Mouse (Mus musculus) layer of hippocampus, adult 11-12 months (tissue): ENCODE data around the gene Draxin.
"Not testable (repeated sequence)": the region's sequence is repeated elsewhere in the genome, so short reads cannot be mapped to it uniquely, and the experiment has no call there.

Experiments used
- DNase-seq: peaks from one replicate; pipeline ENCODE4 v3.0.0; 2022; ENCODE audit warnings: low spot score

The Draxin gene

DNA sequence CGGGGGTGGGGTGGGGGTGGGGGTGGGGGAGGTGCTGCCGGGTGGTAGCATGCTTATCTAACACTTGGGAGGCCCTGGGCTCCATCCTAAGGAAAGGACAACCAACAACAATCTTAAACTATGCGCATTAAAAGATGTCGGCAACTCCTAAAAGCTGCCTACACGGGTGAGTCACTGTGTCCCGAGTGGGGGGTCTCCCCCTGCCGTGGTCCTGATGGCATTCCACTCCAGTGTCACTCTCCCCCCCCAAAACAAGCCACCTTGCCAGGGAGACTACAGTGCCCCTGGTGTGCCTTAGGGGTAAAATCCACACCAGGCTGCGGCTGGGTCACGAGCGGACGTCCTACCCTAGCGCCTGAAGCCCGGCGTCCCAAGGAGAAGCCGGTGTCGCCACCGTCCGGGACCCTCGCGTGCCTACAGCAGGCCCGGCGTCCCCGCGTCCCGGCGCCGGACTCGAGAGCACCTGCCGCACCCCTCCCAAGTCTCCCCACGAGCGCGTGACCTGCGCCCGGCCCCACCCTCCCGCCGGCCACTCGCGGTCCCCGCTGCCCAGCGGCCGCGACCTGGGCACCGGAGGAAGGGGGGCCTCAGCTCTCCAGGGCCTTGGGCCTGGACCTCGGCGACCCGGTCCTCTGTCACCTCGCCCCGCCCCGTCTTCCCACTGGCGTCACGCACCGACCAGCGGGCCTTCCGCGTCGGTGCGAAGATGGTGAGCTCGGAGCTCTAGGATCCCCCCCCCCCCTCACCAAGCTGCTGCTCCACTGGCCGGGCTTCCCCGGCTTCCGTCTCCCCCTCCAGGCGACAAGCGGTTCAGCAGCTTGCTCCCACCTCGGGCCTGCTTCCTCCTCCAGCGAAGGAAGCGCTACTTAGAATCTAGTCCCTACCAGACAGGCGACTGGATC, 21.0 kb upstream of the Draxin start, which contains the start of gene Fbxo6:
Fbxo6 (minus strand) TSS at position 874 of the 902 bp plus-strand sequence.
- DNase-seq, result peak; percentile 84

DNA sequence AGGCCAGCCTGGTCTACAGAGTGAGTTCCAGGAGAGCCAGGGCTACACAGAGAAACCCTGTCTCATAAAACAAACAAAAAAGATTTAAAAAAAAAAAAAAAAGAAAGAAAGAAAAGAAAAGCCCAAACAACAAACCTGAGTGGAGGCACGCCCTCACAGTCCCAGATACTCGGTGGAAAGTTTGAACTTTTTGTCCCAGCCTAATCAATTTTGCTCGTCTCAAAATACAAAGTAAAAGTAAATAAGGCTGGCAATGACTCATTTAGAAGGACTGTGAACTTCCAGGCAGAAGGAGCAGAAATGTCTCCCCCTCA, 20.4 kb upstream of the Draxin start:
- DNase-seq, result no peak

DNA sequence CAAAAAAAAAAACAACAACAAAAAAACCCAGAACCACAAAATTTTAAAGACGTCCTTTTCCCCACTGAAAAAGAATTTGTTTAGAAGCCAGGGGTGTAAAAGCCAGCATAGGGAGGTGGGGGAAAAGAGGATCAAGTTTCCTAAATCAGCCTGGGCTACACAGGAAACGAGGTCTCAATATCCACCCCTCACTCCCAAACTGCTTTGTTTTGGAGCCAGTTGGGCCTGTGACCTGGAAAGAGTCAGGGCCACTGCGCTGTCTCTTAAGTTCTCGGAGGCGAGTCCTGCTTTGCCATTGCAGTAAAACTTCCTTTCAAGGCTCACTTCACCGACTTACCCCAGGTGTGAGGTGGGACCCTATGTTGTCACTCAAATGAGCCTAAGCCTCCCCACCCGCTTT, 19.7 kb upstream of the Draxin start:
- DNase-seq, result no peak

DNA sequence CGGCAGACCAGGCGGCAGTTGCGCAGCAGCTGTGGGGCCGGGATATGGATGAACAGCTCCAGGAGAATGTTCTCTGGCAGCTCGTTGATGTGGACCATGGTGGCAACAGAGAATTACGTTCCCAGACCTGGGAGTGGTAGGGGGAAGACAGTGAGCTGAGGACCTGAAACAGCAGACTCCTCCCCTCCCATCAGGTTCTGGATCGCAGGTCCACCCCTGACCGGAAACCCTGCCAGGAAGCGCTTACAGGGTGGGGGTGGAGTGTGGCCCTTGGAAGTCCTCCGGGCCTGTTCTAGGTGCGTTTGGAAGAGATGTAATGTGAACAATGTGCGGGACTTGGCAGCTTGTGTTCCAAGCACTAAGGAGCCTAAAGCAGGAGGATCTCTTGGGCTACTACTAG, 19.0 kb upstream of the Draxin start:
- no peak for DNase-seq

DNA sequence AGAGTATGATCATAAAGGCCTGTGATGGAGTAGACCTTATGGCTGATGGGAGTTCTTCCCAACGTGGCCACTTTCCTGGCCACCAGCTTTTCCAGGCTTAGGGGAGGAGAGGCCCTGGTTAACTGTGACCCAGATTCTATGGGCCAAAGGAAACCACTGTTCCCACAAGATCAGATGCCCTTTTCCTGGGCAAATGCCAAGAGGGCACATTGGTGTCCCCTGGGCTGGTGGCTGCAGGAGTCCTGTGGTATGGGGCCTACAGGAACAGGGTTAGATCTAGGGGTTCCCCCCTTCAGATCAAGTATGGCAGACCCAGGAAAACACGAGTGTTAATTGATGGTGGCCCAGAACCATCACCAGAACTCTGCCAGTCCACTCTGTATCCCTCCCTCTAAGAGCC, 17.2 kb upstream of the Draxin start:
- no peak for DNase-seq

DNA sequence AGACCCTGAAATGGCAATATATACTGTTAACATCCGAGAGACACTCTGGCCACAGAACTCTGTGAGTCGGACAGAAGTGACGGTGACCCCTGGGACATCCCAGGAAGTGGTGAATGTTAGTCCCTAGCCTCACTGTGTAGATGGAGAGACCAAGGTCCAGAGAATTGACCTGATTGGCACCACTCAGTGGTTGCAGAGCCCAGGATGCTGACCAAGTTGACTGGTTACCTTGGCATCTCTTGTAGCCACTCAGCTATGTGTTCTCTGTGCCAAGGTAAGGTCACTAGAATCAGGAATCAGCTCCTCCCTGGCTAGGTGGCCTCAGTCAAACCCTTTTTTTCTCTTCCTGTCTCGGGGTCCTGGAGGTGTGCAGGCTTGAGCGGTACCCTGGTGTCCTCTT, 13.2 kb upstream of the Draxin start:
- no peak for DNase-seq

DNA sequence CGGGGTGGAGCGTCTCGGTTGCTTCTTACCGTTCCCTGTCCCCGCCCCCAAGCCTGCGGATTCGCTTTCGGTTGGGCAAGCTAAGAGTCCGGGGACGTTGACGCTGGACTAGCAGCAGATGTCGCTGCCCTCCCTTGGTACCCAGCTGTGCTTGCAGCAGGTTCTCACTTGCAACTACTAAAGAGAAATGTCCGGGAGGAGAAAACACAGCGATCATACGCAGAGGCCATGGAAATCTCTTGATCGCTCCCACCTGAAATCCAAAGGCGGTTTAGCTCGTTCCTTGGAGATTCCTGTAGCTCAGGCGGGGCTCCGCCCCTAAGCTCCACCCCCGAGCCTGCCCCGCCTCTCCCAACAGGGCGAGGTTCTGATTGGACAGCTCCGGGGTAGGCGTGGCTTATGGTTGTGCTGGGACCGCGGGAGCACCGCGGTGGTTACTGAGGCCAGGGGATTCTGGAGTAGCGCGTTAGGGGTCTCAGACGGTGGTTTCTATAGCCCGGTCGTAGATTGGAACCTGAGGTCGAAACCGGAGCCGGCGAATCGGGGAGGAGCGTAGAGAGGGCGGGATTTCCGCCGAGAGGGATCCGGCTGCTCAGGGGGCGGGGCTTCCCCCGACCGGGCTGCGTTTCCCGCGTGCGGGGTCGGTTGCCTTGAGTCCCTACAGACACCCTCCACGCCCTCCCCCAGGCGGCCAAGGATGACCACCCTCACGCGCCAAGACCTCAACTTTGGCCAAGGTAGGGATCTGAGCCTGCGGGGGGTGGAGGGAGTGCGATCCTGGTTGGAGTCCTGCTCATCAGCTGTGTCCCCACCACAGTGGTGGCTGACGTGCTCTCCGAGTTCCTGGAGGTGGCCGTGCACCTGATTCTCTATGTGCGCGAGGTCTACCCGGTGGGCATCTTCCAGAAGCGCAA, 9.9 kb upstream of the Draxin start:
- peak; percentile 93 for DNase-seq

DNA sequence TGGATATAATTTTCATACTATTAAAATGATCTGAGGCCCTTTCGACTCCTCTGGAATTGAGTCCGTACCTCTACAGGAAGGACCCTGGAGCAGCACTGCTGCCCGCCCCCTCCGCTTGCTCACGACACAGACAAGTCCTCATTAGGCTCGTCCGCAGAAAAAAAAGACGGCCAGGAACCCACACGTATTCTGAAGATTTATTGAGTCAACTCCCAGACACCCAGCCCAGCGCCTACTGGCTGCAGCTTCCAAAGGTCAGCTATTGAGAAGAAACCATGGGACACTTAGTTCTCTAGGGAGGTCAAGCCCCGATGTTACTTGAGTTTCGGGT, 9.2 kb upstream of the Draxin start:
- DNase-seq, result no peak

DNA sequence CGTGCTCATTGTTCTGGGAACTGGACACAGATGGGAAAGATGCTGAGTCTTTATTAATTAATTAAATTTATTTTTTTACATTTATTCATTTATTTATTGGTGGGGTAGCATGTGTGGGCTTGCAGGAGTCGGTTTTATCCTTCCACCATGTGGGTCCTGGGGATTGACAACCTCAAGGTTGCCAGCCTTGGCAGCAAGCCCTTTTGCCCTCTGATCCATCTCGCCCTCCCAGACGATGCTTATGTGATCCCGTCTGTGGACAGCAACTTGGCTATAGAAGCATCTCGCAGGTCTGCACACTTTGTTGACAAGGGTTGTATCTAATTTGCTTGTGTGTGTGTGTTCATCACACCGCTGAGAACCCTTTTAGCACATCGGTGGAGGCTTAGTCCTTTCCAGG, 7.0 kb upstream of the Draxin start:
- DNase-seq, result no peak

DNA sequence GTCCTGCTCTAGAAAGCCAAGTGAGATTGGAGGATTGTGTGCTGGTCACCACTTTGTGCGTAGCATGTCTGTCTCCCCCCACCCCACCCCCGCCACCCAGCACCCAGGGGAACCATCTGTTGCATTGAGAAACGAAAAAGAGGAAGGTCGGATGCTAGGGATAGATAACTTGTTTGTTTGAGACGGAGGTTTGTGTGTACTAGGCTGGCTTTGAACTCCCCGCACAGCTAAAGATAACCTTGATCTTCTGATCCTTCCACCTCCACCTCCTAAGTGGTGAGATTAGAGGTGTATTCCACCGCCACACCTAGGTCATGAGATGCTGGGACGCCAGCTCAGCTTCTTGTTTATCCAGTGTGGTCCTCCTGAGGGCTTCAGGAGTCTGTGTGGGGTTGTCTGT, 4.5 kb upstream of the Draxin start:
- no peak for DNase-seq

DNA sequence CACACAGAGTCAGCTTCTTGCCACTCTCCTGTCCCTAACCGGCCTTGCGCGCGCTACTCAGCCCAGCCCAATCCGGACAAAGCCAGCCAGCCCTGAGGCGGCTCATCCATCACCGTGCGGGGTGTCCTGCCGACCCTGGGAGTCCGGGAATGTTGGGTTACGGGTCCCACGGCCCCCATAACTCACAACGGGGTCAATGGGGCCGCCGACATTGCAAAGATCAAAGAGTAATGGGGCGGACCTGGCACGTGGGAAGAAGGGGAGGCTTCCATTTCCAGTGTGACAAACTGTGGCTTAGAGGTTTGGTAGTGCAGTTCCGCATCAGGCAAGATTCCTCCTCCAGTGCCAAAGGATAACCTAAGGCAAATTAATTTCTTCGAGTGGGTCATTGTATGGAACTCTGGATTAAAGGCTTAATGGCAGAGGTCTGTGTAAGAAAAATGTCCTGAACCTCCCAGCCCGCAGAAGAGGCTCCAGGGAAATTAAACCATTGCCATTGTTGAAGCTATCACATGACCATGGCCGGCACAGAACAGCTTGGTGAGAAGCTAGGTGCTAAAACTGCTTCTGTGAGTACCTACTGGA, 1.1 kb upstream of the Draxin start:
- DNase-seq, result no peak

DNA sequence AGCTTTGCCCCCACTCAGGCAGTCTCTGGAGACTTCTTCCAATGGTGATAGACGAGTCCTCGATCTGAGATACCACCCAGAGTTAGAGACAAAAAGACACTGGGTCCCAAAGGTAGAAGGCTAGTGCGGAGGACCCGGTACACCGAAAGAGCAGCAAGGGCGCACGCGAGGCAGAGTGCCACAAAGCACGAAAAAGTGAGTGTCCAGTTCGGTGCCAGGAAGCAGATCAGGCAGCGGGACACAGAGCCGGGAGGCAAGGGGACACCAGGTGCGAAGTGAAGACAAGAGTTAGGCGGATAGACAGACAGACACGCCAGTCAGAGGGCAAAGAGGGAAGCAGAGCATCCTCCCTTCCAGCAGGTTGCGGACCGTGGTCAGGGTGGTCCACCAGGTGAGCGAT, 365 bp downstream of the Draxin start, which contains the start of gene Mad2l2:
Mad2l2 (plus strand) TSS at position 252 of the 400 bp plus-strand sequence.
- DNase-seq, result no peak

DNA sequence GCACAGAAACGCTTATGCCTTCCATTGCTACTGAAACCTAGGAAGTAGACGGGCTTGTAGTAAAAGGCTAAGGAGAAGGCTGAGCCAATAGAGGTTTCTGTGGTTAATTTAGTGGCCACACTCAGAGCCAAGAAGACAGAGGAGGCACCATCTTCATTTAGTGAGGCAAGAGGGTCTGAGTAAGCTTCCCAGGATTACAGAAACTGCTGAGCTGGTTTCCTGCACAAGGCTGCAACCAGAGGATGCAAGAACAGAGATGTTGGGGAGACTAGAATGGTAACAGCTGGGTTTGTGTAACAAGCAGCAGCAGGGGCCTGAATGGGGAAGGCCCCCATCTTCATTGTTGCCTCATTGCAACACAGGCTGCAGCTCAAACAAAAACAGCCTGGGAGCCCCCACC, 1.8 kb downstream of the Draxin start:
- DNase-seq, result no peak

DNA sequence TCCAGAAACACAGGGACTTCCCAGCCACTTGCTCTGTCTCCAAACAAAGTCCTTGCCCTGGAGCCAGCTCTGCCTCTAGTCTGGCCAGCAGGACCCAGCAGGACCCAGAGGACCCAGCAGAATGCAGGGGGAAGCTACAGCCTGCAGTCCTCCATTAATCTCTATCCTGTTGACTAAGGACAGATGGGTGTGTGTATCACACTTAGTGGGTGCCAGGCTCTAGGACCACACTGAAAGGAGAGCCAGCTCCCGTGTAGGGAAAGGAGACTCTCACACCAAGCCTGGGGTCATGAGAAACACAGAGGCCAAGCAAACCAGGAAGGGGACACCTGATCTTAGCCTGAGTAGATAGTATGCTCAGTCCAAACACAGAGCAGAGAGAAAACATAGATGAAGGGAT, 2.3 kb downstream of the Draxin start:
- no peak for DNase-seq

DNA sequence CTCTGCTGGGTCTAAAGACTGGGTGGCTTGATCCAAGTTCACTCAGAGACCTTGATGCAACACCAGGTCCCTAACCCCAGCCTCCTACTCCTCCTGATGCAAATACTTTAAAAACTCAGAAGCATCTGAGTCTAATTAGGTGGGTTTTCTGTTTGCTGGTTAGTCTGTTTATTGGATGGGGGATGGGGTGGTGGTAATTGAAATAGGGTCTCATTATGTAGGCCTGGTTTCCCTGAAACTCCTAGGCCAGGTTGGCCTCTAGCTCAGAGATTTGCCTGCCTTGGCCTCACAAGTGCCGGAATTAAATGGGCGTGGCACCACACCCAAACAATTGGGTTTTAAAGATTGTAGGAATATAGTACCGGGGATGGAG, 7.8 kb downstream of the Draxin start:
- DNase-seq, result no peak

DNA sequence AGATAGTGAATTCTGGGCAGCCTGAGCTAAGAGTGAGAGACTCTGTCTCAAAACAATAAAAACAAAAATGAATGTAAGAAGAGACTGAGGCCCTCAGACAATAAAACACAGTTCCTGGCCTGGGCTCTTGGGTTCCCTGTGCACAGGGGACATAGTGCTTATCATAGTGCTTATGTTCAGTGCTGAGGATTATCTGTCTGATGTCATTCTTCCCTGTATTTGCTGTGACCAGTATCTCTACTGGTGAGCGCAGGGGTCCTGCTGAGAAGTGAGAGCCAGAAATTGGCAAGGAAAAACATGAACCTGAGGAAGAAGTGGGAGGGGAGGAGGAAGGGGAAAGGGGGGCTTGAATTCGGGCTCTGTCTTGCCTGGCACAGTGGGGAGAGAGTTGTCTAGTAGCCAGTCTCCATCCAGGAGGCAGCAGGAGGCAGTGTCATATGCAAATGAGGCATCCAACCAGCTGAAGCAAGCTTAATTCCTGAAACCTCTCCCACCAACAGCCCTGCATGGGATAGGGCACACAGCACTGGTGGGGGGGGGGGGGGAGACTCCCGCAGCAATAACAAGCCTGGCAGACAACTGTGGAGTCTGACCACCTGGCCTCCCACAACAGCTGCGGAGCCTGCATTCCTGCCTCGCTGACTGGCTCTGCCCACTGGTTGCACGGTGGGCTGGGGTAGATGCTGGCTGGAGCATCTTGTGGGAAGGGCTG, 8.4 kb downstream of the Draxin start:
- no peak for DNase-seq

DNA sequence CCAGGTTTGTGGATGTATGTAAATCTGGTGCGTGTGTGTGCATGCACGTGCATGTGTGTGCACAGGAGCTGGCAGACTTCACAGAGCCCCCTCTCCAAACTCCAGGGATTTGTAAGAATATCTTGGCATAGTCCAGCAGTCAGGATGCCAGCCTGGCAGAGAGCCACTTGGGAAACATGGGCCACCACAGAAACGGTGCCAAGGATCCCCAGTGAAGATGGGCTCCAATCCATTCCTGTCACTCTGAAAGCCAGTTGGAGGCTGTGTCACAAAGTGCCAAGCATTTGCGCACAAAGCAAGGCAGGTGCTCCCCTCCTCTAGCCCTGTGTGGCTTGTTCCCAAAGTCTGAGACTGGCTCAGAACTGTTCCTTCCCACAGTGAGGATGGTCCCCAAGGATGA, 9.1 kb downstream of the Draxin start:
- peak; percentile 60 for DNase-seq

DNA sequence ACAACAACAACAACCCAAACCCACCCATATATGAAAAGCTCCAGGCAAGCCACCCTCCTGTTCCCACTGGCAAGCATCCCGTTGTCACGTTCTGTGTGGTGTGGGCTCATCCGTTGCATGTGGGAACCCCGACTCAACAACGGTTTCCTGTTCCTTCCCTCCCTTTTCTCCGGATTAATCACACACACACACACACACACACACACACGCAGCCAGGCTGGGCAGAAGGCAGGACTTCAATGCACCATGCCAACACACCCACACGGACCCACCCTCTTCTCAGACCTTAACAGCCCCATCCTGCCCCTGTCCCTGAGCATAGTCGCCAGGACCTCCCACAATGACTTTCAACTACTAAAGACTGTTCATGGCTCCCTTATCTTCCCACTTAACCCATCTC, 9.9 kb downstream of the Draxin start:
- no peak for DNase-seq

DNA sequence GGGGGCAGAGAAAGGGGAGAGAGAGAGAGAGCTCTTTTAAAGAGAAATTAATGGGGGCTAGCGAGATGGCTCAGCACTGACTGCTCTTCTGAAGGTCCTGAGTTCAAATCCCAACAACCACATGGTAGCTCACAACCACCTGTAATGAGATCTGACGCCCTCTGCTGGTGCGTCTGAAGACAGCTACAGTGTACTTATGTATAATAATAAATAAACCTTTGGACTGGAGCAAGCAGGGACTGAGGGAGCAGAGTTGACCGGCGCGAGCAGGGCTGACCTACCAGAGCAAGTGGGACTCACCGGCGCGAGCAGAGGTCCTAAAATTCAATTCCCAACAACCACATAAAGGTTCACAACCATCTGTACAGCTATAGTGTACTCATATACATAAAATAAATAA, 10.9 kb downstream of the Draxin start:
- DNase-seq, result not testable (repeated sequence)

DNA sequence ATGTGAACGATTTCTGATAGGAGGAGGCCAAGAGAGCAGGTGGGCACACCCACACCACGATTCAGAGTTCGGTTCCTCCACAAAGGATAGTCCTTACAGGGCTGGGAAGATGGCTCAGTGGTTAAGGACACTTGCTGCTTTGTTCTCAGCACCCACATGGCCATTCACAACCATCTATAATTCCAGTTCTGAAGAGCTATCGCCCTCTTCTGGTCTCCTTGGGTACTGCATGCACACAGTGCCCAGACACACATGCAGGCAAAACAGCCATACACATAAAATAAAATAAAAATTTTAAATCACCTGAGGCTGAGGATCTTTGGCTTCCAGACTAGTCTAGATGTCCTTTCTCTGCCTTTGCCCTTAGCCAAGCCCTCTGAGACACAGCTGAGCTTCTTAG, 13.1 kb downstream of the Draxin start:
- DNase-seq, result no peak

DNA sequence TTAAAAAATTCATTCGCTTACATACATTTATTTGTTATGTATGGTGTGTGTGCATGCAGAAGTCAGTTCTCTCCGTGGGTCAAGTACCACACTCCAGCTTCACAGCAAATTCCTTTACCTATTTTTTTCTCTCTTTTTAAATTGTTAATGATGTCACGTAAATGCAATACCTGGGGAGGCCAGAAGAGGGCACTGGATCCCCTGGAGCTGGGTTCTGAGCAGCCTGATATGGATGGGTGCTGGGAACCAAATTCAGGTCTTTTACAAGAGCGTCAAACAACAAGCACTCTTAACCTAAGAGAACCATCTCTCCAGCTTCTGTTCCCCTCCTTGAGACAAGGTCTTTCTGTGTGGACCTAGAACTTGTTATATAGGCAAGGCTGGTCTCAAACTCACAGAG, 13.8 kb downstream of the Draxin start:
- no peak for DNase-seq

DNA sequence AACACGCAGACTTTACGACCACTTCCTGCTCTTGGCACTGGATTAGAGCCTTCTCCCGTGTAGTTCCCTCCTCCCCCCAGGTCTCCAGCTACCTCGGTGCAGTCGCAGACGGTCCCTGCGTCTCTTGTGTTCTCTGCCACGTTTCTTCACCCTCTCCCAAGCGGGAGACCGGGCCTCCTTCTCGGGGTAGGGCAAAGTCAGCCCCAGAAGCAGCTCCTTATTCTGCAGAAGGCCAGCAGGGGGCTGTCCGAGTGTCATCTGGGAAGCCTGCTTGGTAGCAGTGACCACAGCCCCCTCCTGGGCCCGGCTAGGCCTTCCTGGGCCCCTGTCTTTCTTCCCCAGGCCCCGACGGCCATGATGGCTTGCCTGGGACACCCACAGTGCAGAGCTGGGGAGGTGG, 15.0 kb downstream of the Draxin start:
- no peak for DNase-seq
